Mouse (Mus musculus) right cerebral cortex, postnatal 36 days (tissue): ENCODE data around the gene Coa6.
"Not testable (repeated sequence)": the region's sequence is repeated elsewhere in the genome, so short reads cannot be mapped to it uniquely, and the experiment has no call there.

Source experiments
- DNase-seq, 2 experiments: peaks; one replicate each; pipeline ENCODE4 v3.0.0; 2022; ENCODE audit warnings: low spot score in 2 of 2, mixed read lengths in 1 of 2

The Coa6 gene

DNA sequence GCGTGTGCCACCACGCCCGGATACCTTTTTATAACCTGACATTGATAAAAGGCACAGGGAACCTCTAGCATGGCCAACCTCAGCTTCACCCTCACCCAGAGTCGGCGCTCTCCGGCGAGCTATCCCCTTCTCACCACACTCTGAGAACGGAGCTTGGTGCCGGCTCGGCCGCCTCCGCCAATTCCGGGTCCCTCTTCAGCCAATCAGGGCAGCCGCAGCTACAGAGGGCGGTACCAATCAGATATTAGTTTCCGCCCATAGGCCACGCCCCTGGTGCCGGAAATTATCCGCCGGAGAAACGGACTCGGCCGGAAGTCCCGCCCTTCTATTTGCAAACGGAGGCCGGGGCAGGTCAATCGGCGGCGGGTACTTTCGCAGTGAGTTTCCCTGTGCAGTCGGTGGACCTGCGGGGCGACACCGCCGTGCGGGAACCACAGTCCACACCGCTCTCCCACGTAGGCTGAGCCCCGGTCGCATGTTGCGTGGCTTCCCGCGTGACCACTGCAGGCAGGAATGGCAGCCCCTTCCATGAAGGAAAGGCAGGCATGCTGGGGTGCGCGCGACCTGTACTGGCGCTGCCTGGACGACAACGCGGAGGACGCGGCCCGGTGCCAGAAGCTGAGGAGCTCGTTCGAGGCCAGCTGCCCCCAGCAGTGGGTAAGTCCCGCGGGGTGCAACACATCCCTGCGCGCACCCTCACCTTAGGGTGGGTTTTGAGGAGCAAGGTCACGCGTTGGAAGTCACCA lies at the start of gene Coa6:
TSS of gene Coa6 (plus strand) at position 342 of the 746 bp plus-strand sequence.
- peak; percentile 95 to 96 for DNase-seq

DNA sequence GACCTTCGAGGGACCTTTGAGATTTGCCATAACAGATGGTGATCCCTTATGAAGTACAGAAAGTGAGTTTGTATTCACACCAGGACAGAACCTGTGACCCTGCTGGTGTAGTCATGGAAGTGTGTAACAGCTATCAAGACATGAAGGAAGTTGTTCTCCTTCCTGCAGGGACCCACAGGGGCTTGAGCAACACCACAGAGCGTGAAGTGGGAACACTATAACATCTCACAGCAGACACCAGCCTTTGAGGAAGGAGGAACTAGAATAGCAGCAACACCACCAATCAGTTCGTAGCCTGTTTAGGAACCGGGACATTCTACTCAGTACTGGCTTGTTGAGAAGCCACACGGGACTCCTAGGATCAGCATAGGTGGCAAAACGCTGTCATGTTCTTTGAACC lies 42.7 kb upstream of the Coa6 start:
- DNase-seq = no peak

DNA sequence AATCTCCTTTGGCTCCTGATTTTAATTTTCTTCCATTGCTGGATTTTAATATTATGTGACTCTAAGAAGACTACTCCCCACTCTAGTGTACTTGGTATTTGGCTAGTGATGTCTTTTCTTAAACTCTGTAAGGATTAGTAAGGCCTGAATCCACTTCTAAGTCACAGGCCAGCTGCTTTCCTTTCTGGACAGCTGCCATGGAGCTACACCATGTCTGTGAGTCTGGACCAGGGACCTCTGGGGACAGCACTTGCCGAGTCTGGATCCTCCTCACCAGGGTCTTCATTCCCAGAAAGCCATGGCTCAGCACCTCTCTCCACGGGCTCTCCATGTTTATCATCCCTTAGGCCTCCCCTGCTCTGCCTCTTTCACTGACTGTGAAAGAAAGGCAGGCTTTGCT lies 42.2 kb upstream of the Coa6 start:
- no peak for DNase-seq

DNA sequence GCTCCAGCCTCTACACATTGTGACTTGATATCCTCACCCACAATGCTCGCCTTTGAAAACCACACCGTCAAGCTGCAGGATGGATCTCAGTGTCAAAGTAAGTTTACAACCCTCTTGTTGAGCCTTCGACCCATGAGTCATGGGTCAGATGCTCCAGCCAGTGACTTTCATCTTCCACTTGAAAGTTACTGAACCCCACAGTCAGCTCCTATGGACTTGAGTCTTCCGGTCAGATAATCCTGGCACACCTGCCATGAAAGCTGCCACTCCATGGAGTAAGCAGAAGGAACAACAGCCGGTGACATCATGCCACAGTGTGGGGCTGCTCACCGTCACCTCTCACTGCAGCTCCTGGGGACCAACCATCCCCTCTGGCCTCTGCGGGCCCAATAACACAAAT lies 41.0 kb upstream of the Coa6 start:
- no peak for DNase-seq

DNA sequence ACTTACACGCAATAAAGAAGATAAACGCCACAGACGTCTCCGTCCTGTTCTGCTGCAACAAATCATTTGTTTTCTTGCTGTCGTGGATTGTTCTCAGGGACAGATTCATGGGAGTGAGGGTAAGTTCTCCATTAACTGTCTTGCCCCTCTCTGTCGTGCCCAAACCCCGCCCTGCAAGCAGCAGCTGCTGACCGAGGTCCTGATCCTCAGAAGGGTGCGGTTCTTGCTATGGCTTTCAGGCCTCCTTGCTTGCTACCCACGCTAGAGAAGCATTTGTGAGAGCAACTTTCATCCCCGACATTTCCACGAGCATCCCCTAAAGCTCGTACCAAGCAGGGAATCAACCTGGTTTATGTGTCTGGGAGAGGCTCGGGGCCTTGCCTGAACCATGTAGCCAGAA lies 40.1 kb upstream of the Coa6 start:
- no peak for DNase-seq

DNA sequence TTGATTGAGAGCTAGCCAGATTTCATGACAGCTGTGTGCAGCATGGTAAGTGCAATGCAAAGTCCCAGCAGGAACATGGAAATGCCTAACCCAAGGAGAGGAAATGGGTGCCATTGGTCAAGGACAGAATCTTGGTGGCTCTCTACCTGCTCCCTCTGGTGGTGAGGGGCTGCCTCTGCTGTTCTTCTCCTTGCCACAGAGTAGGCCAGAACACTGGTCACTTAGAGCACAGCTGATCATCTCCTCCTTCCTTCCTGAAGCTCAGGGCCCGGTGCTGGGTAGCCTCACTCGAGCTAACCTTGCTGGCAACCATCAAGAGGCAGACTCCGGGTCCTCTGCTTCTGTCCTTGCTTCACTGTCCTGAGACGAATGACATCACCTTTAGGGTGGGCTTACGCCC lies 39.6 kb upstream of the Coa6 start:
- peak; percentile 21 to 26 for DNase-seq

DNA sequence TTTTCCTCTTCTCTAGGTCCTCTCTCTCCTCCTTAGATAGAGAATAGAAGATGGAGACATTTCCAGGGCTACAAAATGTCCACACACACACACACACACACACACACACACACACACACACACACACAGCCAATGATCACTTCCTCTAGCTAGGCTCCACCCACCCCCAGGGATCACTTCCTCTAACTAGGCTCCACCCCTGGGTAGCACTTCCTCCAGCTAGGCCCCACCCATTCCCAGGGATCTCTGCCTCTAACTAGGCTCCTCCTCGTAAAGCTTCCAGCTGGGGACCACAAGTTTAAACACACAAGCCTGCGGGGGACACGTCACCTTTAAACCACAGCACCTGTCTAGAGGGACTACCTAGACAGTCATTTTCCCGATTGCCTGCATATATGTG lies 34.7 kb upstream of the Coa6 start:
- DNase-seq = no peak

DNA sequence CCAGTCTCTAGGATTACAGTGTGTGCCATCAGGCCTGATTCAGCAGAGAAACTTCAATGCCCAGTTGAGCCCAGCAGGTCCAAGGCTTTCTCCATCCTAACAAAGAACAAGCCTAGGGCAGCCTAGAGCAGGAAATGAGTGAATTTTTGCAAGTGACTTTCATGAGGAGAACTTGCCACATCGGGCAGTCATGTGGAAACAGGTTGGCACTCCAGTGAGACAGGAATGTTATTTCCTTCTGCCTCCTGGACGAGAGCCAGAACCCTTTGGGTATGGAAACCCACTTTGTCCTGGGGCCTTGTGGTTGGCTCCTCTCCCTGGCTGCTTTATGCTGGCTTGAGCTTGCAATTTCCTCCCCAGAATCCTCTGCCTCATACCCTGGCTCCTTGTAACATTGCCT lies 30.8 kb upstream of the Coa6 start:
- DNase-seq = no peak

DNA sequence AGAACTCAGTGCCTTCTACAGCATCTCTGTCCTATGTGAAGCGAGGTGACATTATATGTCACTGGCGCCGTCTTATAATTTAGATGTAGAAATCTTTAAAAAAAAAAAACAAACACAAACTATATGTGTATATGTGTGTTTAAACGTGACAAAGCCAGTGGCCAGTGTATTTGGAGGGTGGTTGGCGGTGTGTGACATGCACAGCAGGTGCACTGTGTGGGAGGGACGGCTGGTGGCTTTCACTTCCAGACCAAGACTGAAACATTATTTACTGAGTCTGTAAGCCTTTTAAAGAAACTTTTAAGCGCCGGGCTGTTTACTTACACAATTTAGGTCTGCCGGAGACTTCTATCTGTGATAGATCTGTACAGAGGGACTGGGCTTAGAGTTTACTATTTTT lies 26.9 kb upstream of the Coa6 start:
- DNase-seq = no peak

DNA sequence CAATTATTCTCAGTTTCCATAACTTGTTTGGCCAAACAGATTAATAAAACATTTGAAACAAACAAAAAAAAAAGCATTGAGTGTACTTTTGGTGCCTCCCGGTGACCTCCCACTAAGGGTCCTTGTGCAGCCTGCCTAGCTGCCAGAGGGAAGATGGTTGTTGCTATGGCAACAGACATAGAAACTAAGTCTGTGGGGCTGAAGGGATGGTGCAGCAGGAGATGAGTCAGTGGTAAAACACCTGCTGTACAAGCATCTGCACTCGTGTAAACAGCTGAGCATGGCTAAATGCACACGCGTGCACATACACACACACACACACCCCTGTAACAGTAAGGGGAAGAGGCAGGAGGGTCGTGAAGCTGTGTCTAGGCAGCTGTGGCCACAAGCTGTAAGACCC lies 26.4 kb upstream of the Coa6 start:
- no peak for DNase-seq

DNA sequence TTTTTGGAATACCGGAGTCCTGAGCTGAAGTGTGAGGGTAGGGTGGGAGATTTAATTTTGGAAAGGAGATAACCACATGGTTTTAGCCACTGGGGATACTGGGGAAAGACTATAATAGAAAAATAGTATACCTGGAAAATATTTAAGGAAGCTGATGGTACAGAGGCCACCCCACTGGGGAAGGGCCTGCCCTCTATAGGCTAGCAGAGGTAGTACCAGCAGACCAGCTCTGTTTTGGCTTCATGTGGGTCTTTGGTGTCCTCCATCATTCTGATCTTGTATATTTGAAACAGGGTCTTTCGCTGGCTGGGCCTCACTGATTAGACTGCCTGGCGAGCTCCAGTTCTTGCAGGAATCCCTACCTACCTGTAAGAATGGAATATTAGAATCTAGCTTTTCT lies 24.0 kb upstream of the Coa6 start:
- DNase-seq = no peak

DNA sequence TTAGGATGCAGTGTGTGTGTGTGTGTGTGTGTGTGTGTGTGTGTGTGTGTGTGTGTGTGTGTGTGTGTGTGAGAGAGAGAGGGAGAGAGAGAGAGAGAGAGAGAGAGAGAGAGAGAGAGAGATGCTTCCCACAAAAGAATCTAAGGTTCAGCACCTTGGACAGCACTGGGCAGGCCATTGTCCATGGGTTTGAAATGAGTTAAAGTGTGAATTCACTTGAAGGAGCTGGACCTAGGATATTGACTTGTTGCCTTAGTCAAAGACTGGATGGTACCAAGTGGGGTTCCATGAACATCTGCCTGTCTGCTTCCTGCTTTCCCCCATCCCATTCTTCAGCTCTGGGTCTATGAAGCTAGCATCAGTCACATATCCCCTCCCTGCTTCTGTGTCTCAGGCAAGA lies 17.8 kb upstream of the Coa6 start:
- not testable (repeated sequence) for DNase-seq

DNA sequence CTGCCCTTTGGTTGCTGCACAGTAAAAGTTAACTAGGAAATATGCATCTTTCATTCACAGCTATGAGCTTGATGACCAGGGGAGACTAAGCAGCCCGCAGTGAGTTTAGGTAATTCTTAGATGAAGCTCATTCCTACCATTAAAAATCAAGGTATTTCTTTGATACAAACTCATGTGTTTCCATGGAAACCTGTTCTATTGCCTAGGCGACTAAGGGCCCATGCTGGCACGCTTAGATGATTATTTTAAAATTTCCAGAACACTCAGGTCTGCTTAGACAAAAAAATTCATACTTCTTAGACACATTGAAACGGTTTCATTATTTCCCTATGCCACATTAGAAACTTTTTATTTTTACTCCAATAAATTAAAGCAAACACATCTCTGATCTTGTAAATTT lies 17.3 kb upstream of the Coa6 start:
- DNase-seq = no peak

DNA sequence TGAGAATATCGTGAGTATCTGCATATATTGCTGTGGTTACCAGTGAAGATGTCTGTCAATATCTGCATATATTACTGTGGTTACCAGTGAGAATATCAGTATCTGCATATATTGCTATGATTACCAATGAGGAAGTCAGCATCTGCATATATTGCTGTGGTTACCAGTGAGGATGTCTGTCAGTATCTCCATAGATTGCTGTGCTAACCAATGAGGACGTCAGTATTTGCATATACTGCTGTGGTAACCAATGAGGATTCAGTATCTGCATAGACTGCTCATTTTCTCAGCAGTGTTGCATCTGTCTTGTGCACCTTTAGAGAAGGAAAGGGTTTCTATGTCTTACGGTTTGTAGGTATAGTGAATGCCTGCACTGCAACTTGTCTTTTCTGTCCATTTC lies 1.5 kb upstream of the Coa6 start:
- DNase-seq = no peak

DNA sequence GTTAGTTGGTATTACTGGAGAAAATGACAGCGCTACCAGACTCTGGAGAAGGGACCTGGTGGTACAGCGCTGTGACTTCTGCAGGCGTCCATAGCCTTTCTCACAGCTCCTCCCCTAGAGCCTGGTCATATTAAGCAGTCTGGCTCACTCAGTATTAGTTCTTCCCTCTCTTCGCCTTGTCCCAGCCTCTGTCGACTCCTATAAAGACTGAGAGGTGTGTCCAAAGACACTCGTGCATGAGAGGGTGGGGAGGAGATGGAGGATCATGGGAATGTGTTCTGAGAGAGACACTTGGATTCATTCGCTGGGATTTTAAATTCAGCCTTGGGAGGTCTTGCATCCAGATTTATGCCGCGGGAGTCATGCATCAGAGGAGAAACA lies 595 bp downstream of the Coa6 start:
- peak in 1 of 2 experiments; percentile 24 for DNase-seq

DNA sequence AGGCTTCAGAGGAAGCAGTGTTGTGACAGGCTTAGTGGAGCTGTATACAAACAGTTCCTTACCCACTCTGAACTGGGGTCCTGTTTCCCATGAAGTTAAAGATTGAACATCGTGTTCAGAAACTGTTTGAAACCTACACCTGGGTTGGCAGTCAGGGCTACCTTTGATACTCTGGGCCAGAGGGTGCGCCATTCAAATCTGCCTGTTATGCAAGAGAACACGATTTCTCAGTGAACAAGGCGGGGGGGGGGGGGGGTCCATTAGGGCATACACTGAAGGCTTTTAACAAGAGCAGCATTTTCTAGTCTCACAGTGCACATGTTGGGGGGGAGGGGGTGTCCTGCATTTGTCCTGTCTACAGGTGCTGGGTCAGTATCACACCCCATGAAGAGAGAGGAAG lies 1.8 kb downstream of the Coa6 start:
- DNase-seq = no peak

DNA sequence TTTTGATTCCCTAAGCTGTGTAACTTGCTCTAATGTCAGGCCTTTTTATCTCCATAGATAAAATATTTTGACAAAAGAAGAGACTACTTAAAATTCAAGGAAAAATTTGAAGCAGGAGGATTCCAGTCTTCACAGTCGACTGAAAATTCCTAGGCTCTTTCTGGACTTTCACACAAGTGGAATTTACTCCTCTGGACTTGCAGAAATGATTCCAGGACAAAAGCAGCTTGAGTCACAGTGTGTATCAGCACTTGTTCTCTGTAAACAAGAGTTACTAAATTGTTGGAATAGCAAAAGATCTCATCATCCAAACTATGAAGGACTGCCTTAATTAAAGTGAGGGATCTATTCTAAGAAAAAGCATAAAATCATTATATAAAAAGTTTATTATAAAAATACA lies 2.6 kb downstream of the Coa6 start:
- DNase-seq = no peak

DNA sequence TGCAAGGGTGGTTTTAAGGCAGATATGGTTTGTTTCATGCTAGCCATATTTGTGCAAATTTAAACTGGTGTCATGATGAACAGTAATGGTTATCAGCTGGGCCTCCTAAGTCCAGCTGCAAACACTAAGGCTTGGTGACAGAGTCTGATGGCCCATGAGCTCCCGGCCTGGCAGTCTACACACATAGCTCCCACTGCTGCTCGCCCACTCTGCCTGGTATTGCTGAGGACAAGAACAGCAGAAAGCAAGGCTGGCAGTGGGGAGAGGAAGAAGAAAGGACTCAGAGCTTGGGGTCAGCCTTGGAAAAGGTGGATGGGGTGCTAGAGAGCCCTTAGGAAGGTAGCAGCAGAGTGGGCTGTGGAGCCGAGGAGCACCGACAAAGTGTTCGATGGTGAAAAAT lies 7.3 kb downstream of the Coa6 start:
- DNase-seq = peak in 1 of 2 experiments; percentile 41

DNA sequence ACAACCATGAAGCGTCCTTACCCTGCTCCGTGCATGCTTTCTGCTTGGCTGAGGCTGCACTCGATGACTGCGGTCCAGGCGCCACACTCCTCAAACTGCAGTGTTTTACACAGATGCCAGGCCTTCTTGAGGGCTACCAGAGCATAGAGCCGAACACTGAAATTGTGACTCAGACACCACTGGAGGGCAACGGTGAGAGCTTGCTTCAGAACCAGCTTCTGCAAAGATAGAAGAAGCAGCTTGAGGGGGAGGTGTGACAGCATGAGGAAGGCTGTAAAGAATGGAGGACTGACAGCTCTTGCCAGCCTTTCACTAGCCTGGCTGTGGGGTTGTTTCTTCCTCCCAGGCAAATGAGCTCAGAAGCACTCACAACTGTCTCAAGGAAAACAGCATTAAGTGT lies 11.5 kb downstream of the Coa6 start:
- DNase-seq = peak; percentile 47 to 75

DNA sequence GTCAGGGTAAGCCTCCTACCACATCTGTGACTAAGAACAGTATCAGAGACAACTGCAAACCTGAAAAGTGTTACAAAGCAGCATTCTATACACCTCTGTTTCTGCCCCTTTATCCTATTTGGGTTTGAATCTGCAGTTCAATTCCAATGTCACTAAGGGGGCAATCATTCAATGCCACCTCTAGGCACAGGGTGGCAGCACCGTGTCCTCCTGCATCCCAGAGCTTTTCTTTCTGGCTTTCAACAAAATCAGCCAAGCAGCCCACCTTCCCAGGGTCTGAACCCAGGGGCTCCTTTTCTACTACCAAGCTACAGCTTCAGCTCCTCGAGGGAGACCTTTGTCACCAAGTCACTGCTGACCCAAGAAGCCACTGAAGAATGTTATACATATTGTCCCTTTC lies 16.6 kb downstream of the Coa6 start:
- no peak for DNase-seq

DNA sequence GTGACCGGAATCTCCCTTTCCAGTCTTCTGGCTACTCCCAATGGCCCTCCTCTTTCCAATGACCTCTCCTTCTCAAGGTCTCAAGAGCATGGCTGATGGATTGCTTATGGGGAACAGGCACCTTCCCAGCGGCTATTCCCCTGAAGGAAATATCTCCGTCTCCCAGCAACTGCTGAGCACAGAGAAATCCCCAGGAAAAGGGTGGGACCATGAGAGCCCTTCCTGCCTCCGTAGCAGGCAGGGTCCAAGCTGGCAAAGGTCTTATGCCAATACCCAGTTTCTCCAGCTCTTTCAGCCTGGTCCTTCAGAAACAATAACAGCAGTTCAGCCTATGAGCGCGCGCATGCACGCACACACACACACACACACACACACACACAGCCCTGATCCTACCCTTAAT lies 28.8 kb downstream of the Coa6 start:
- no peak for DNase-seq

DNA sequence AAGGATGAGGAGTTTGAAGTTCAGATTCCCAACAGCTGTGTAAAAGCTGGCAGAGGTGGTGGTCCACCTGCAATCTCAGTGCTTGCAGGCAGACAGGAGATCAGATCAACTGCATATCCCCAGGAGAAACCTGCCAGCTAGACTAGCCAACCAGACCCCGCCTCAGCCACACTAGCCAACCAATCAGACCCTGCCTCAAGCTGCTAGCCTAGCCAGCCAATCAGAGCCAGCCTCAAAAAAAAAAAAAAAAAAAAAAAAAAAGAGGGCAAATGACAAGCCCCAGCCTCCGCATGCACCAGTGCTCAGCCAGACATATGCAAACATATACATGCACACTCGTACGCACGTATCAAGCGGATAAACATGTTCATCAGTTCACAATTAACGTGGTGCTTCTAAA lies 33.1 kb downstream of the Coa6 start:
- DNase-seq = no peak

DNA sequence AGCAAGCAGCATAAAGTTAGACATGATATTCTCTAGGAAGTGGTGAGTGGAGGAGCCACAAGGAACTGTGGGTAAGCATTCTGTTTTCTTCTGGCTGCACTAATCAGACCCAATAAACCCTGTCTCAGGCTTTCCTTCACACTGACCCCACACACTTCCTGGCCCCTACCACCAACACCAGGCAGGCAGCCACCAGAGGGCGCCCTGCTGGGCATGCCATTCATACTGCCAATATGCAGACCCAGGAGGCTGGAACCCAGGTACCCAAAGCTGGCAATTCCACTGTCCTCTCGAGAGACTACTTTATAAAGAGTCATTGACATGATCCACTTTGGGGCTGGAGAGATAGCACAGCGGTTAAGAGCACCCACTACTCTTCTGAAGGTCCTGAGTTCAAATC lies 38.0 kb downstream of the Coa6 start:
- no peak for DNase-seq

DNA sequence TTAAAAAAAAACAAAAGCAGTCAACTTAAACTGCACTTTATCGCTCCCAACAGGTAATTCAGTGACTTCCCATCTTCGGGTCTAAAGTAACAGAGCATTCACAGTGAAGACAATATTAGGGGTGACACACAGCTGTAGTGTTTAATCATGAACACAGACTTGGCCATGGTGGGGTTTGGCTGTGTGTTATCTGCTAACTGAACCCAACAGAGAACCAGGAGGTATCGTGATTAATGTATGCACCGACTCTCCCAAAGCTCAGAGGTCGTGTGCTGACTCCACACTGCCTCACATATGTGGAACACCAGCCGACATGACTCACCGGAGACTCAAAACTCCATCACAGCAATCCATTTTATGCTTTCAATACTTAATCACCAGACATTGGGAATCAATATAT lies 39.4 kb downstream of the Coa6 start:
- DNase-seq = no peak
